Mouse (Mus musculus) hindlimb bud, embryonic 11.5 days (tissue): ENCODE results near the gene AC153137.1.
"Not testable (repeated sequence)": the region's sequence is repeated elsewhere in the genome, so short reads cannot be mapped to it uniquely, and the experiment has no call there.

ENCODE experiments used
- DNase-seq: peaks from one replicate; pipeline ENCODE4 v3.0.0-alpha.2; 2012; ENCODE audit warnings: low read depth, low spot score; ENCODE audit errors: extremely low spot score

Gene AC153137.1

DNA sequence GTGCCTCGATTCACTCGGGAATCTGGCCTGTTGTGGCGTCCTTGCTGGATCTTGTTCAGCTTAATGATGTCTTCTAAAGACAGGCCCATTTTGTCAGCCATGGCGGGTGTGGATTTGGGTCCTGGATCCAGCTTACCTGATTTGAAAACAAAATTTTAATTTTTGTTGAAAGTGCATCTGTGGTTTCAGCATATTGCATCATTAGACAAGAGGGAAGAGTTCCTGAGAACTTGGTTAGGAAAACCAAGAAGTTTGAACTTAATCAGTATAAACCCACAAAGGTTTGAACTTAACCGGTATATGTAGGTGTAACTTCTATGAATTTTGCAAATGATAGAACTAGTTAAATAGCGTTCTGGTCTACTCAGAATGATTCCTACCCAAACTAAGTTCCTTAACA, at the start of gene AC153137.1:
Gene AC153137.1 (minus strand): TSS at position 101 of the 400 bp plus-strand sequence.
- not testable (repeated sequence) for DNase-seq

DNA sequence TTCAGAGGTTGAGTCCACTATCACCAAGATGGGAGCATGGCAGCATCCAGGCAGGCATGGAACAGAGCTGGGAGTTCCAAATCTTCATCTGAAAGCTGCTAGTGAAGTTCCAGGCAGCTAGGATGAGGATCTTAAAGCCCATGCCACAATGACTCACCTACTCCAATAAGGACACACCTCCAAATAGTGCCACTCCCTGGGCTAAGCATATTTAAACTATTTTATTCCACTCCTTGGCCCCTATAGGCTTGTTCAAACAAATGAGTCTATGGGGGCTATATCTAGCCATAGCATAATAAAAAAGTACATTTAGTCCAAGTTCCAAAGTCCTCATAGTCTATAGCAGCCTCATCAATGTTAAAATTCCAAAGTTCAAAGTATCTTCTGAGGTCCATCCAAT, 45.4 kb upstream of the AC153137.1 start:
- no peak for DNase-seq

DNA sequence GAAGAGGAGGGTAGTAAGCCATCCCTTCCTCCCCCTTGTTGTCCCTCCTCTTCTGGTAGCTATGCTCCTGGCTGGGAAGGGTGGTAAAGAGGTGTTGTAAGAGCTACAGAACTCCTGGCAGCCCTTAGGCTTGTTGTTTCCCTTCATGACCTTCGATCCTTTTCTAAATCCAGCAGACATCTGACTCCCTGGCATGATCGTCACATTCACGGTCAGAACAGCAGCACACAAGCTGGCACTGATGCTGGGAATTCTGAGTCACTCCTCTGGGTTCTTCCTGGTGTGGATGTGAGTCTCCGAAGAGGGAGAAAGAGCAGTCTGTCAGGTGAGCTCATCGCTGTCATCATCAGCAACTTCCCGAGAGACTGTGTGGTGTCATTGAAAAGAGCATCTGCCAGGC, 41.5 kb upstream of the AC153137.1 start:
- DNase-seq = no peak

DNA sequence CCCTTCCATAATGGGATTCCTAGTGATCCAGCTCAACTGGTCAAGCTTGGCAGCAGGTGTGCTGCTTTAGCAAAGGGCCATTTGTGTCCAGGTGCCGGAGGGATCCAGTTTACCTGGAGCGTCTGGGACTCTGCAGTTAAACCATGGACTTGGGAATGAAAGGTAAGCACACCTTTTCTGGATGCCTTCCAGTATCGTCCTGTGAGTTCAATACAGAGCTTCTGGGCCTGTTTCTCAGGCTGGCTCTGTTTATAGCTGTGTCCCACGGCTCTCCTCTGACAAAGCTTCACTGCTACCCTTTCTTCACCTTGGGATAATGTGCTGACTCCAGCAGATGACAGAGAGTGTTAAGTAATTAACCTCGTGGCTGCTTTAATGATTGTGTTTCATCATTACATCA, 39.6 kb upstream of the AC153137.1 start:
- no peak for DNase-seq

DNA sequence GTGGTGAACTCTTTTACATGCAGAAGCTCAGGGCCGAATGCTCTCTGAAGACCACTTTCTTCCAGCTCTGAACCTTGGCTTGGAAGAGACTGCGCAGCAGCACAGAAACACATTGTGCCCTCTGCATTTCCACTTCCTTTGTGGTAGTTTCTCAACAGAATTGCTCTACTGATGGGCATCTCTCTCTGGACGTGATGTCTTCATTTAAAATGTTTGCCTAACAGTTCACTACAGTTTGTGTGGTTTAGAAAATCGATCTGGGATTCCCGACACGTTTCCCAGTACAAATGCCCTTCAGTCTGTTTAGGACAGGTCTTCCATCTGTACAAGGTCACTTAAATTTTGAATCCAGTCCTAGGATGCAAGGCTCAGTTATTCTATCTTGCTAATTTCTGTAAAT, 38.3 kb upstream of the AC153137.1 start:
- DNase-seq = no peak

DNA sequence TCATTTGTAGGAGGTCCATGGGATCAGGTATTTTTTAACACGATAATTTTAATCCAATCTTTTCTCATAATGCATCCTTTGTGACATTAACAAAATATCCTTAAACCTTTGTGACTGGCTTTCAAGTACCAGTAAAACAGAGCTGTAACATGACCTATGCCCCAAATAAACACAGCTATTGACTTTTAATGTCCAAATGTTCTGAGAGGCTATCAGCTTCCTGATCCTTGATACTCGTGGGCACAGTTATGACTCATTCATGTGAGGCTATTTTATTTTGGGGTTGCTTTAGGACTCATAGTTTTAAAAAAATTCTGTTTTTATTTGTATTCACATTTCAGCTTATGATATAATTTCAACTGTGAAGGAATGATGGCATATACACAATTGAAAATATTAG, 37.5 kb upstream of the AC153137.1 start:
- no peak for DNase-seq

DNA sequence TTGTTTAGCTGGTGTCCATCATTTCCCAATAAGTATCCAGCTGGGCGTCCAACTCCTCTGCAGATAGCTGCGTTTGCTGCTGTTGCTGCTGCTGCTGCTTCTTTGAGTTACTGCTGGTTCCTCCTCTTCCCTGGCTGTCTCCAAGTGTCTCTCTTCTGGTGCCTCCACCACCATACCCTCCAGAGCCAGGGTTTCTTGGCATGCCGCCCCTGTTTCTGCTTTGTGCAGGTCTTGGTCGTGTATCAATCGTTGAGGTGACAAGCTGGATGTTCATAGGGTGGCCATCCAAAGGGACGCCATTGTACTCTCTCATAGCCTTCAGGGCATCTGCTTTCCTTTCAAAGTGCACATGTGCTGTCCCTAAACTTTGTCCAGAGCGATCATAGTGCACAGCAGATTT, 529 bp downstream of the AC153137.1 start:
- DNase-seq = not testable (repeated sequence)

DNA sequence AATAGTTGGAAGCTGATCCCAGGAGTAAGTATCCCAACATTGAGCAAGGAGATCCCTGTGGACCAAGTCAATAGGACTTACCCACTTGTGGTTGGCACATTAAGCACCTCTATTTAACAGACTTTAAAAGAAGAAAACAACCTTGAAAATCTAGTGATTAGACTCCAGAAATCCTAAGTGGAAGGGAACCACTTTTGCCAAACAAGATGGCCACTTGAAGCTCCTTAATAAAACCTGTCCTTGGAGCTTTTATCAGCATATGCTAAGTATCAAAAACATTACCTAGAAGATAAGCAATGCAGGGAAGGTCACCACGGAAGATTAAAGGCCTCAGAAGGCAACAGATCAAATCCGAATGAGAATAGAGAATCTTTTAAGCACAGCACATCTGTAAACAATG, 26.0 kb downstream of the AC153137.1 start:
- no peak for DNase-seq

DNA sequence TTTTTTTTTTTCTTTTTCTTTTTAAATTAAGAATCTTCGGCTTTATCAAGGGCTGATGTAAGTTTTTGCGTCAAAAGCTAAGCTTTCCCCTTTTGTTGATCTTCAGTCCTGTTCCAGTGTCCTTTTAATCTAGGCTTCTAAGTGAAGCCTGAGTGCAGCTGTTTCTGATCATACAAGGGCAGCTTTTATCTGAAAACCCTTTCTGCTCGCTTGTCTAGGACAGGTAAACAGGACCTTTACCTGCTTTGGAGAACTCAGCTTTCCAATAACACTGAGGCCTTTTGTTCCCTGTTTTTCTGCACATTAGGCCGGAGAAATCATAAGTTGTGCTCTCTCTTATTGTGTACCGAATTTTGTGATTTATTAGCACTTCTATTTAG, 27.3 kb downstream of the AC153137.1 start:
- DNase-seq = no peak

DNA sequence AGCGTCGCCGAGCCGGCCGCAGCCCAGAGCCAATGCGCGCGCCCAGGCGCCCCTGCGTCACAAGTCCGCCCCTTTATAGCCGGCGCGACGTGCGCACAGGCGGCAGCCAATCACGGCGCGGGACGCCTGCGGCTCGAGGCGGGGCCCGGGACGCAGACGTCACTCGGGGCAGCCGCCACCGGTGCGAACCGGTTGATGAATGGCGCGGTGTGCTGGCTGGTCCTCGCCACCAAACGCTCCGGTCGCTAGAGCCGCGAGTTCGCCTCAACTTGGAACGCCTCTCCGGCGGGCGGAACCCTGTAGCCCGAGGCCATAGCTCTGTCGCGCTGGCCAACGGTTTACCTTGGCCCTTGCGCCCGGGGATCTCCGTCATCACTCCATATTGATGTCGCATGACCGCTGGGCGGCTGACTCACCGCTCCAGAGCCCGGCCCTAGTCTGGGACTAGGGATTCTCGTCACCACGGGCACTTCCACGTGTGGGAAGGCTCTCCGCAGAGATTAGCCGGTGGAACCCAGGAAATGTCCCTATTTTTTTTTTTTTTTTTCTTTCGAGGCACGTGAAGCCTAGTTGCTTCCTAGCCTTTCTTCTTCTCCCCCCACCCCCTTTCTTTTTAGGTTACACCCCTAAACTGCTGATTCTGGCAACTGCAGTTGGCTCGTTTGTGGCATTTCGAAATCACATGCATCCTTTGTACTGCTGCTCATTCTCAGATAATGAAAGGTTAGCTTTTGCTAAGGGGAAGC, 27.9 kb downstream of the AC153137.1 start:
- DNase-seq = peak; percentile 73

DNA sequence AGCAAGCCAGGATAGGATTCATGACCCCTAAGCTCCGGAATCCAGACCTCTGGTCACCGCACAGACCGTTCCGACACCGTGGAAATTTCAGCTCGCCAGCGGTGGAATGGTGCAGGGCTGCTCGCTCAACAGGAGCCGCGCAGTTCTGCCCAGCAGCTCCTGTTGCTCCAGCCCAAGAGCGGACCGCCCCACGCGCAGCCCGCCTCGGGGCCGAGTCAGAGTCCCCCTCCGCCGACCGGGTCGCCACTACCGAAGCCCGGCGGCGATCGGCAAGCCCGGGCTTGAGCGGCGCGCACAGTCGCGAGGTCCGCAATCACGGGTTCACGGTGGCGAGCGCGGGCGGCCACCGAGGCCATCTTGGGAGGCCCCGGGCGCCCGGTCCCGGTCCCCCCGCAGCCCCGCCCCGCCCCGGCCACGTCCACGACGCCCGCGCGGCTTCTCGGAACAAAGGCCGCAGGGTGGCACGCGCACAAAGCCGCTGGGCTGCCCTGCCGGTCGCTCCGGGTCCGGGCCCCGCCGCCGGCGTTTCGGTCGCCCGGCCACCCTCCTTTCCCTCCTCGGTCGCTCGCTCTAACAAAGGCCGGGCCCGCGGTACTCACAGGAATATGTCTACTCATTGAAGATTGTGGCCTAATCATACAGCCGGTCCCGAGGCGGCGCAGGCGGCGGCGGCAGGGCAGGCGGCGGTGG, 28.7 kb downstream of the AC153137.1 start:
- DNase-seq = no peak

DNA sequence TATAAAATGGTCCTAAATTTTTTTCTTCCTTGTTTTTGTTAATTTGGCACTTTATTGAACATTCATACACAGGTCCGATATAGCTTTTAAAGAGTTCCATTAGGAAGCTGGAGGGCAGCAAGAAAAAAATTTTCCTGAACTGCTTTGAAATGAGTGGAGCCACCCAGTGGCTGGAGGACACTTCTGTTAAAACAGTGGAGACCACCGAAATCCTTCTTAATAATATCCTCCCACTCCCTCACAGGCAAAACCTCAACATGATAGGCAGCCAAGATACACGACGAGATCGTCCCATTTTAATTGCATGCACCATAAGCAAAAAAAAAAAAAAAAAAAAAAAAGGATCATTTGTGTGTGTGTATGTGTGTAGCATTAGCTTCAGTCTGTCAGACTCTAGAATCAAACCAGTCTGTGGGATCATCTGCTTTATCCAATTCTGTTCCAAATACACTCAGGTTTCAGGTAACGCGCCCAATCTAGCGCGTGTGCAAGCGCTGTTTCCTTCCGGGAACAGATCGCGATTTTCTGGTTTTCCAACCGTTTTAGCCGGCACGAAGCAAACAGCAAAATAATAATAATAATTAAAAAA, 29.3 kb downstream of the AC153137.1 start:
- peak; percentile 42 for DNase-seq

DNA sequence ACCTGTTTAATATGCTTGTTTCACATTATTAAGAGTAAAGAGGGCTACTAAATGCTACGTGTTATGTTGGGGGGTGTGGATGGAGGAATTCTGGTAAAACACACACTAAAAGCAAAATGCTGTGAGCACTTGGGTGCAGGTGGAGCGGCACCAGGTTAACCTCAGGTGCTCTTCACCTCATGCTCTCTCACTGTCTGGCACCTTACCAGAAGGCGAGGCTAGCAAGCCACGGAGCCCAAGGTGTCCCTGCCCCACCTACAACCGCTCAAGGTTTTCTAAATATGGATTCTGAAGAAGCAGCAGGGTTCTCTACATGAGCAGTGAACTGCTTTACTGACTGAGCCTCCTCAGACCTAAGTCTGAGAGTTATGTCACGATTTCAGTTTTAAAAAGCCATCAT, 32.6 kb downstream of the AC153137.1 start:
- no peak for DNase-seq

DNA sequence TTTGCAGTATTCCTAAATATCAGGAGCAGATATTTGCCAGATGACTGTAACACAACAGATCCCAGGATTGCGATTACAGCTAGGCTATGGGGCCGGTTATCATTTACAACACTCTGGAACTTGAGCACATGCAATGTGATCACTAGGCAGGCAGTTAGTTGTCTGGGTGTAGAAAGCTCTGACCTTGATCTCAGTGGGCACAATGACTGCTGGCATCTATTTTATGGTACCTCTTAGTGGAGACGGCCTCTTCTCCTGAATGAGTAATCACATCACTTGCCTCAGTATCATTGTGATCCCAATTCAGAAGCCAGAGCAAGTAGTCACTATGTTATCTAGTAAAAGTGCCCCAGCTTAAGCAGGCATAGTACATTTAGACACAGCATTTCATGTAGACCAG, 37.2 kb downstream of the AC153137.1 start:
- DNase-seq = no peak

DNA sequence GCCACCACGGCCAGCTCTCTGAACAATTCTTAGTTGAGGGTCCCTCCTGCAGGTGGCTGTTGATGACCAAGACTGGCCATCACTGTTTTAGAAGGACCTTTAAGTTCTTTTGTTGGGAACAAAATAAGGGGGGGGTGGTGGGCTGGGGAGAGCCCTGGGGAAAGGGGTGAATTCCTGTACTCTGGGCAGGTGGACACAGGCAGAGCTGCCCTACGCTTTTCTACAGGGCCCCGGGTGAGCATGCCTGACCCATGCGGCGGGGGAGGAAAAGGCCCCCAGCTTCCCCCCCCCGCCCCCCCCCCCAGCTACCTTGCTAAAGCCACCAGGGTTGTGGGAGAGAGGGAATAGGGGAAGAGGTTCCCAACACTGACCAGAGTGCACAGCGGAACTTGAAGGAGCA, 39.4 kb downstream of the AC153137.1 start:
- DNase-seq = no peak

DNA sequence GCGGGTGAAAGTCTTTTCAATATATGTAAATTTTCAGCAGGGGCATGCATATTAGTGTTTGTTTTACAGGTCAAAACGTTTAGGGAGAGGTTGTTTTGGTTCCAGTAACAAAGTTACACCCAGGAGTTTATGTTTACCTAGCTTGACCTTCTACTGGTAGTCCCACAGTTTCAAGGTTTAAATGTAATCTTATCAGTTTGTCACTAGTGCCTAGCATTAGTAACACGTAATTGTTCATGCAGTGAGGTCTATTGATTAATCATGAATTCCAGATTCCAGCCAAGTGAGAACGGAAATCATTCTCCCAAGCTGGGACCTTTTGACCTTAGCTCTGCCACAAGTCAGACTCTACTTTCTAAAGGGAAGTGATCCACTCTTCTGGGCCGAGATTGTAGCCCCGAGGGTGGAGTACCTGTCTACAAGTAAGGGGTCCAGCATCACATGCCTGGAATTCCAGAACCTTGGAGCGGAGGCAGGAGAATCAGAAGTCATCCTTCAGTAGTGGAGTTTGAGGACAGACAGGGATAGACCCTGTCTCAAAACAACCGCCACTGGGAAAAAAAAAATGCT, 40.3 kb downstream of the AC153137.1 start:
- no peak for DNase-seq

DNA sequence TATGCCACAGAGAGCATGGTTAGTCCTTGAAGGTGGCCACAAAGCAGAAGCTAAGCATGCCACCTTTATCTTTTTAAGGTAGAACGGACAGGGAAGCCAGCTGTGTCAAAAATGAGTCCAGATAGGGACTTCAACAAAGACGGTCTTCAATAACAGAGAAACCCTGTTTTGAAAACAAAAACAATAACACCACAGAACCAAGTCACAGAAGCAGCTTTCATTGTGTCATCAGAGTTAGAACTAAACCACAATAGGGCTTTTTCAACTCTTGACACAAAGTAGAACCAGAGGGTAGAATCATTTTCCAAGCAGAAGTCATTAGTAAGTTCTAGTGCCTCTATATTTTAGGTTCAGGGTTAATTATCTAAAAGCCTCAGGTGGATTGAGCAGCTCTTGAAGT, 41.3 kb downstream of the AC153137.1 start:
- no peak for DNase-seq

DNA sequence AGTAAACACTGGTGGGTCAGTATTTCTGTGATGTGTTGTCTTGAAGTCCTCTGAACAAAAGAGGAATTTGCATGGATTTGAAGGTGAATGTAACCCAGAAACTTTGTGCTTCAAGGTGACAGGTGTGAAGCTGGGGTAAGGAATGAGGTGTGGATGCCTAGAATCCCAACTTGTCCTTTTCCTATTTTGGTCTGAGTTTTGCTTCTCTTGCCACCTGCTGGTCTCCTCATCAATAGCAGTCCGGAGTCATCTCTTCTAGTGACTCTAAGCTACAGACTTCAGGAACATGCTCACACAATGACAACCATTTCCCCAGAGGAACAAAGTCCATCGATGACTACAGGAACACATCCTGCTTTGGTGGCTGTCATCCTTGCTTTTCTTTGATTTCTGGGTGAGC, 46.9 kb downstream of the AC153137.1 start:
- no peak for DNase-seq

DNA sequence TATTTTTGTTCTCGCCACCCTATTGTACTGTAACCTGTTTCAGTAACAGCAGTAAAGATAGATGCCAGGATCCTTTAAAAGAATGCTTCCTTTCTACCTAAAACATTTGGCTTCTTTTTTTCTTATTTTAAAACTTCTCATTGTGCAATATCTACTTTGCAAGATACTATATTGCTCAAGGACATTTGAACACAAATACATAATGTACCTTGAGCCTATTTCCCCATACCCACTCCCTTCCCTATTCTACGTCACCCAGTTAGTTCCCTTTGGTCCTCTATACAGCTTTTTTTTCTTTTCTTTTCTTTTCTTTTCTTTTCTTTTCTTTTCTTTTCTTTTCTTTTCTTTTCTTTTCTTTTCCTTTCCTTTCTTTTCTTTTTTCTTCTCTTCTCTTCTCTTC, 47.6 kb downstream of the AC153137.1 start:
- DNase-seq = no peak
